Mouse (Mus musculus): Measurements from ENCODE around the gene Atp2c2. TPM values are rescaled to one million over a fixed set of nuclear protein-coding genes. Genes with fewer than 3 reads are reported as not detected.
A peak's percentile ranks its signal among the peaks of the same experiment; 100 is the strongest.

The Atp2c2 gene
- total and polyA plus RNA-seq, 2 experiments from 2014 or later = 0.22 TPM; not detected in 1

GRCm38 (mm10) chr8:119740634-119741033 lies 40.8 kb downstream of the Atp2c2 start:
- Histone ChIP-seq H3K9ac (no peak overlapping the region), H3K27ac (ENCODE audit: low read depth, low read length) (no peak overlapping the region), H3K36me3 (ENCODE audit: insufficient read depth) (no peaks in the 10 kb centered on the region), H3K4me3 (ENCODE audit: low read depth, low read length) (no peak overlapping the region), H3K27me3 (ENCODE audit: insufficient read depth, low read length) (no peaks in the 10 kb centered on the region), H3K4me1 (ENCODE audit: insufficient read depth) (no peaks in the 10 kb centered on the region), H3K9me3 (ENCODE audit: low read length) (no peaks in the 10 kb centered on the region), H3K4me2 (ENCODE audit: low read depth) (no peak overlapping the region)
- TF ChIP-seq CTCF (IDR thresholded peaks at IDR 0.05; ENCODE audit: low read depth) = no peak
- DNase-seq = peak; percentile 38
- no peak for ATAC-seq
- WGBS = 62% methylated on average over 4 of the region's 4 CpGs

- Histone ChIP-seq H3K9ac (no peak overlapping the region), H3K27ac (ENCODE audit: low read depth, low read length) (no peak overlapping the region), H3K4me2 (ENCODE audit: low read depth) (no peak overlapping the region), H3K4me1 (ENCODE audit: insufficient read depth) (no peaks in the 10 kb centered on the region), H3K4me3 (ENCODE audit: low read depth, low read length) (no peak overlapping the region), H3K9me3 (ENCODE audit: low read length) (no peaks in the 10 kb centered on the region), H3K36me3 (ENCODE audit: insufficient read depth) (no peaks in the 10 kb centered on the region), H3K27me3 (ENCODE audit: insufficient read depth, low read length) (no peaks in the 10 kb centered on the region)
- ATAC-seq (no peak), DNase-seq (no peak)
- 77% methylated on average over 7 of the region's 7 CpGs for WGBS
- TF ChIP-seq CTCF (IDR thresholded peaks at IDR 0.05; ENCODE audit: low read depth) = no peak
These were observed 42.6 kb downstream of the Atp2c2 start for GRCm38 (mm10) chr8:119742409-119742808.

DNA sequence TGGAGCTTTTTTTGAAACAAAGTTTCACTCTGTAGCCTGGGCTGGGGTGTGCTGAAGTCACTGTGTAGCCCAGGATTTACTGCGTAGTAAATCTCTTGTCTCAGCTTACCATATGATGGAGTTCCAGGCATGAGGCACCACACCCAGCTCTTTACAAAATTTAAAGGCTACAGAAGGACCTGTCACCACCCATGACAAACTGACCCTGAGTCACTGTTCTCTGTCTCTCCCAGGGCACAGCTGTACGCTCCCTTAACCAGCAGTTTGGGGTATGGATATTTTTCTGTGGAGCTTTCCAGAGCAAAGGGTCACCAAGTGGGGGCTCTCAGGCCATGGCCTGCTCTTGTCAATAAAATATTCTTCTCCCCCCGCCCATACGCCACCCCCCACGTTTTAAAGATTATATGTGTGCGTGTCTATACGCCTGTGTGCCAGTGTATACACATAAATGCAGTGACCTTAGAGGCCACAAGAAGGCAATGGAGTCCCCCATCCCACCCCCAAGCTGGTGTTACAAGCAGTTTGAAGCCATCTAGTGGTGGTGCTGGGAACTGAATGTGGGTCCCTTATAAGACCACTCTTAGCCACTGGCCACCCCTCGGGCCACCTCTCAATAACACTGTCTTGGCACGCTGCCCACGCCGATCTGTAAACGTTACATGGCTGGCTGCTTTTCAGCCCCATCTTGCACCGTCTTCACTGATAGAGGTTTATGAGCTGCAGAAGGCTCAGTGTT lies 43.6 kb downstream of the Atp2c2 start:
- Histone ChIP-seq H3K27me3 (ENCODE audit: insufficient read depth, low read length) (no peaks in the 10 kb centered on the region), H3K9ac (no peak overlapping the region), H3K9me3 (ENCODE audit: low read length) (no peaks in the 10 kb centered on the region), H3K36me3 (ENCODE audit: insufficient read depth) (no peaks in the 10 kb centered on the region), H3K4me2 (ENCODE audit: low read depth) (no peak overlapping the region), H3K4me1 (ENCODE audit: insufficient read depth) (no peaks in the 10 kb centered on the region), H3K4me3 (ENCODE audit: low read depth, low read length) (no peak overlapping the region), H3K27ac (ENCODE audit: low read depth, low read length) (no peak overlapping the region)
- ATAC-seq (no peak), DNase-seq (peak; percentile 23)
- peak; percentile 67 for TF ChIP-seq CTCF (IDR thresholded peaks at IDR 0.05; ENCODE audit: low read depth)
- WGBS = 50% methylated on average over 13 of the region's 13 CpGs

DNA sequence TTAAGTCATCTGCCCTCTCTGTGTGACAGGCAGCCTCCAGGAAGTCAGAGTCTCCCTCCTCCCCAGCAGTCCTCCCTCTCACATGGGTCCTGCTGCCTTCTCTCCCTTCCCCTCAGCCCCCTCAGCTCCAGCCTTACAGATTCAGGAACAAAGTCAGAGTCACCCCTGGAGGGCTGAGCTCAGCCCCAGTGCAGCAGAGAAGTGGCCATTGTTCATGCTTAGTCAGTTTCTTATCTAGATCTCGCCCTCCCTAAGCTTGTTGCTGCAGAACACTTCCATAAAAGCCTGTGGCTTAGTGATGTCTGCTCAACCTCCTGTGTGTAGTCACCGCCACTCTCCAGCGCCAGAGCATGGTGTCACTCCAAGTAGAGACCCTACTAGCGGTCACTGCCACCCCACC lies 44.8 kb downstream of the Atp2c2 start:
- Histone ChIP-seq H3K27me3 (ENCODE audit: insufficient read depth, low read length) (no peaks in the 10 kb centered on the region), H3K4me3 (ENCODE audit: low read depth, low read length) (no peak overlapping the region), H3K4me2 (ENCODE audit: low read depth) (no peak overlapping the region), H3K9ac (no peak overlapping the region), H3K36me3 (ENCODE audit: insufficient read depth) (no peaks in the 10 kb centered on the region), H3K27ac (ENCODE audit: low read depth, low read length) (no peak overlapping the region), H3K9me3 (ENCODE audit: low read length) (no peaks in the 10 kb centered on the region), H3K4me1 (ENCODE audit: insufficient read depth) (no peaks in the 10 kb centered on the region)
- 83% methylated on average over 4 of the region's 4 CpGs for WGBS
- no peak for DNase-seq
- no peak for ATAC-seq
- no peak for TF ChIP-seq CTCF (IDR thresholded peaks at IDR 0.05; ENCODE audit: low read depth)

DNA sequence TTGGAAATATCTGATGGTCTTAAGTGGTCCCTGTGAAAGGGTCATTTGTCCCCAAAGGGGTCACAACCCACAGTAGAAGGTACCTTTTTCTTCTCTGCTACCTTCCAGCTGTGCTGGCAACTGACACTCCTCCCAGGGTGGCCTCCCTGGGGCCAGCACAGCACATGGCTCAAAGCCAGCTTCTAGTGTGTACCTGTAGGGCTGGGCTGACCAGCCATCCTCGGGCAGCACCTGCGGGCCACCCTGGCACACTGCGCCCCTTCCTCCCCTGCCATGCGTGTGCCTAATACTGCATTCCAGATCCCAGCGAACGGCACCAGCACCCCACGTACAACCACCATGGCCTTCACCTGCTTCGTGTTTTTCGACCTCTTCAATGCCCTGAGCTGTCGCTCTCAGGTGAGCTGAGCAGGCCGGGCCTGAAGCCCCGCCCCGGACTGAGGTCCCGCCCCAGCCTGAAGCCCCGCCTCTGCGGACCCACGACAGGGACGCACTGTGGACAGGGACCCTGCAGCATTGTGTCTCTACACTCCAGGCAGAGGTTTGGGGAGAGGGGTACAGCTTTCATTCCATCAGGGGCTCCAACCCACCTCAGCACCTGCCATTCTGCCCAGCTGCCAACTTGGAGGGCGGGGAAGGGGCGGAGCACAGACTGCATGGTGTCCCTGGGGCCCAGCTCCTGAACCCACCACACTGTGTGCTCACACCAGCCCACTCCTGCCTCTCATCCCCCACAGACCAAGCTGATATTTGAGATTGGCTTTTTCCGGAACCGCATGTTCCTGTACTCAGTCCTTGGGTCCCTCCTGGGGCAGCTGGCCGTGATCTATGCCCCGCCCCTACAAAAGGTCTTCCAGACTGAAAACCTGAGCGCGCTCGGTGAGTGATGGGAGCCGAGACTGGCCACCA lies 55.7 kb downstream of the Atp2c2 start:
- no peak overlapping the region for H3K27ac ChIP-seq (ENCODE audit: low read depth, low read length)
- ATAC-seq (peak; percentile 47), DNase-seq (no peak)
- TF ChIP-seq CTCF (IDR thresholded peaks at IDR 0.05; ENCODE audit: low read depth) = no peak
- no peak overlapping the region for H3K9ac ChIP-seq
- WGBS = 19% methylated on average over 28 of the region's 28 CpGs
- peak overlapping the region; percentile 3; the same call in 1 of the 2 replicates for H3K4me3 ChIP-seq (ENCODE audit: low read depth, low read length)
- peaks cover 4% of the 10 kb centered on the region; the same call in 1 of the 2 replicates for H3K36me3 ChIP-seq (ENCODE audit: insufficient read depth)
- no peaks in the 10 kb centered on the region for H3K27me3 ChIP-seq (ENCODE audit: insufficient read depth, low read length)
- no peaks in the 10 kb centered on the region for H3K9me3 ChIP-seq (ENCODE audit: low read length)
- H3K4me2 ChIP-seq (ENCODE audit: low read depth) = peak overlapping the region; percentile 34
- no peaks in the 10 kb centered on the region for H3K4me1 ChIP-seq (ENCODE audit: insufficient read depth)

GRCm38 (mm10) chr8:119756147-119756461 lies 56.3 kb downstream of the Atp2c2 start:
- no peaks in the 10 kb centered on the region for H3K9me3 ChIP-seq (ENCODE audit: low read length)
- H3K9ac ChIP-seq = no peak overlapping the region
- peak overlapping the region; percentile 34; the same call in 1 of the 2 replicates for H3K4me2 ChIP-seq (ENCODE audit: low read depth)
- H3K27me3 ChIP-seq (ENCODE audit: insufficient read depth, low read length) = no peaks in the 10 kb centered on the region
- ATAC-seq (peak; percentile 25; the same call in 1 of the 2 replicates), DNase-seq (no peak)
- 65% methylated on average over 2 of the region's 2 CpGs for WGBS
- no peak overlapping the region for H3K27ac ChIP-seq (ENCODE audit: low read depth, low read length)
- peaks cover 4% of the 10 kb centered on the region for H3K36me3 ChIP-seq (ENCODE audit: insufficient read depth)
- TF ChIP-seq CTCF (IDR thresholded peaks at IDR 0.05; ENCODE audit: low read depth) = no peak
- H3K4me1 ChIP-seq (ENCODE audit: insufficient read depth) = no peaks in the 10 kb centered on the region
- H3K4me3 ChIP-seq (ENCODE audit: low read depth, low read length) = no peak overlapping the region

- H3K4me1 ChIP-seq (ENCODE audit: insufficient read depth) = no peaks in the 10 kb centered on the region
- no peaks in the 10 kb centered on the region for H3K9me3 ChIP-seq (ENCODE audit: low read length)
- H3K27ac ChIP-seq (ENCODE audit: low read depth, low read length) = no peak overlapping the region
- H3K4me2 ChIP-seq (ENCODE audit: low read depth) = no peak overlapping the region
- H3K4me3 ChIP-seq (ENCODE audit: low read depth, low read length) = no peak overlapping the region
- 55% methylated on average over 5 of the region's 5 CpGs for whole genome bisulfite sequencing
- ATAC-seq (no peak), DNase-seq (no peak)
- TF ChIP-seq CTCF (IDR thresholded peaks at IDR 0.05; ENCODE audit: low read depth) = no peak
- peaks cover 9% of the 10 kb centered on the region for H3K36me3 ChIP-seq (ENCODE audit: insufficient read depth)
- no peaks in the 10 kb centered on the region for H3K27me3 ChIP-seq (ENCODE audit: insufficient read depth, low read length)
- no peak overlapping the region for H3K9ac ChIP-seq
These were observed 56.7 kb downstream of the Atp2c2 start for GRCm38 (mm10) chr8:119756538-119756937.
